In genomic region chr4:82250355-82250659, GRCm38 (mm10) we compare ENCODE assay signal across 12 mouse cellular contexts.
A peak's percentile ranks its signal among the peaks of the same experiment; 100 is the strongest.
DNase-seq lines count a peak whose midpoint lies in the region; ATAC-seq lines count a peak whose summit lies in the region.
"Had no signal": no experiment of that assay in that cellular context is flagged by ENCODE, and none has a peak within 500 bp of the region (broad histone marks: within the 10 kb centered on the region; RNA-seq: fewer than 3 reads in every experiment).

No protein-coding gene starts in this region.

- H3K9me3 ChIP-seq in kidney, embryonic 16.5 days (ENCODE audit: low read length): no peaks in the 10 kb centered on the region
- no peaks in the 10 kb centered on the region for H3K9me3 ChIP-seq in limb, embryonic 11.5 days (ENCODE audit: control insufficient read depth, low read length)

- 32% methylated on average over 5 of the region's 5 CpGs for WGBS in kidney, embryonic 16.5 days
- WGBS in limb, embryonic 11.5 days: 50% methylated on average over 5 of the region's 5 CpGs

- peak; percentile 88 for DNase-seq in heart, adult 11 months
- no peak for DNase-seq in heart, adult 18-20 months
- no peak for DNase-seq in kidney, adult 9 months
- peak; percentile 82 for DNase-seq in NIH3T3 (ENCODE audit: low read depth)
- no peak for DNase-seq in limb, embryonic 11.5 days (ENCODE audit: low spot score)
- DNase-seq in left cerebral cortex, adult 8-10 months (ENCODE audit: low spot score in 2 of 2): no peak
- DNase-seq in left cerebral cortex, postnatal 10 days (ENCODE audit: extremely low spot score in 1 of 2, low spot score in 2 of 2): no peak
- DNase-seq: cerebellum, postnatal 10 days; heart, postnatal 36 days had no signal

- no peaks in the 10 kb centered on the region for H3K27me3 ChIP-seq in kidney, embryonic 16.5 days (ENCODE audit: insufficient read depth, low read length)
- no peaks in the 10 kb centered on the region for H3K27me3 ChIP-seq in limb, embryonic 11.5 days (ENCODE audit: control insufficient read depth, insufficient read depth, low read length)

- no peak overlapping the region for H3K9ac ChIP-seq in kidney, embryonic 16.5 days (replicated peaks; ENCODE audit: low read length)
- no peak overlapping the region for H3K9ac ChIP-seq in limb, embryonic 11.5 days (ENCODE audit: low read length)

- intact Hi-C loops in left cerebral cortex, postnatal 10 days (cut with DNase I): no loop called here

- H3K36me3 ChIP-seq in kidney, embryonic 16.5 days (ENCODE audit: insufficient read depth, low read length): no peaks in the 10 kb centered on the region
- H3K36me3 ChIP-seq in limb, embryonic 11.5 days (ENCODE audit: control insufficient read depth, insufficient read depth, low read length): no peaks in the 10 kb centered on the region
- H3K36me3 ChIP-seq: G1E had no signal

- H3K4me3 ChIP-seq in kidney, embryonic 16.5 days (ENCODE audit: low read length): no peak overlapping the region
- H3K4me3 ChIP-seq in limb, embryonic 11.5 days (ENCODE audit: low read depth, low read length): no peak overlapping the region

- ATAC-seq in kidney, embryonic 16.5 days (ENCODE audit: low FRiP score, low TSS enrichment): peak; percentile 87
- ATAC-seq in limb, embryonic 11.5 days (ENCODE audit: insufficient number of reproducible peaks, low FRiP score, low TSS enrichment, low read depth): peak; percentile 54; the same call in 1 of the 2 replicates
- ATAC-seq: activated CD4-positive, CD25-positive, alpha-beta regulatory T cell, adult 4 months had no signal

- H3K27ac ChIP-seq in kidney, embryonic 16.5 days (ENCODE audit: low read length): peak overlapping the region; percentile 87
- peak overlapping the region; percentile 42; the same call in 1 of the 2 replicates for H3K27ac ChIP-seq in limb, embryonic 11.5 days (replicated peaks; ENCODE audit: low read depth, low read length)

- H3K4me2 ChIP-seq in kidney, embryonic 16.5 days (replicated peaks; ENCODE audit: low read depth, low read length): no peak overlapping the region
- H3K4me2 ChIP-seq in limb, embryonic 11.5 days (ENCODE audit: low read depth, severe bottlenecking): no peak overlapping the region

- peaks cover 20% of the 10 kb centered on the region for H3K4me1 ChIP-seq in kidney, embryonic 16.5 days (ENCODE audit: insufficient read depth, low read length)
- no peaks in the 10 kb centered on the region for H3K4me1 ChIP-seq in limb, embryonic 11.5 days (ENCODE audit: control insufficient read depth, insufficient read depth, low read length)

Comparison
In these comparisons a context has a peak if more than half of its experiments do, and no peak if none do; other contexts are left out.
1. DNase-seq: peak in heart, adult 11 months (single experiment) and NIH3T3 (single experiment); none in heart, adult 18-20 months (0 of 2), kidney, adult 9 months (single experiment), limb, embryonic 11.5 days (single experiment), left cerebral cortex, adult 8-10 months (0 of 2) and left cerebral cortex, postnatal 10 days (0 of 2).